Mouse (Mus musculus) ovary, postnatal 36 days (tissue): Measurements from ENCODE around the gene Inpp4b.

ENCODE experiments used
- DNase-seq: peaks from one replicate; pipeline ENCODE4 v3.0.0; 2022; ENCODE audit warnings: low spot score, mixed read lengths

Gene Inpp4b

DNA sequence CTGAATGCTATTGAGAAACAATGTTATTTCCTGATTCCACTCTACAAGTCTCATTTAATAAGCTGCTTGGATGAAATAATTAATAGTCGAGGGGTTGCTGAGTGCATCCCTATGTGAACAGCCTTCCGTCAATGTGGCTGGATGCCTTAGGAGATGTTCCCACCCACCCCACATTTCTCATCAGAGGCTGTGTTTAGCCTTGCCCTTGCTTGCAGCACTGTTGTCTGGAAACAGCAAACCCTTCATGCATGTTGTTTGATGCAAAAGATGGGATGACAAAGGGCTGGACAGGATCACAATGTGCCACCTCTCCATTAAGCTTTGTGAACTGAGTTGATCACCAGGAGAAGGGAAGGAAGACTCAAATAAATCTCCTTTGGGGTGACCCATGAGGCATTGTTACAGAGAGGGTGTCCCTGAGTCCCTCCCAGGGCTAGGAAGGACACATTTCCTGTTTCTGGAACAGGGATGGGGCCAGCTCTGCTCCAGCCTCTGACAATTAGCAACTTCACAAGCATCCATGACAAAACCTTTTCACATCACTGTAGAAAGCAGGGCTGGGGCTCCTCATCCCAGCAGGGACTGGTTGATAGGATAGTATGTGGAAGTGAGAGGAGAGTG, 239.6 kb downstream of the Inpp4b start:
- DNase-seq: no peak

DNA sequence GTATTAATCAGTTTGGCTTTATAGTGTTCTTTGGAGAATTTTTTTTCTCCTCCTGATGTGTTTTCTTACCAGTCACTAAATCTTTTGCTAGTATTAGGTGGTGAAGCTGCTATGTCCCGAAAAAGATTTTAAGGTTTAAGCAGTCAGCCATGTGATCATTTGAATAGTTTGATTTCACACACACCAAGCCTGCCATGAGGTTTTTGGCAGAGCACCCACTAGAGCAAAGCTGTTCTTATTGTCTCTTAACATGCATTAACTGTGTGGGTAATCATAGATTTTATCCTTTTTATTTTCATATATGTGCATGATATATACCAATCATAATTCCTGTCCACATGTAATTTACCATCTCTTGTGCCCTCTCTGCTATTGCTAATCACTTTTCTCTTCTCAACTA, 240.6 kb downstream of the Inpp4b start:
- no peak for DNase-seq

DNA sequence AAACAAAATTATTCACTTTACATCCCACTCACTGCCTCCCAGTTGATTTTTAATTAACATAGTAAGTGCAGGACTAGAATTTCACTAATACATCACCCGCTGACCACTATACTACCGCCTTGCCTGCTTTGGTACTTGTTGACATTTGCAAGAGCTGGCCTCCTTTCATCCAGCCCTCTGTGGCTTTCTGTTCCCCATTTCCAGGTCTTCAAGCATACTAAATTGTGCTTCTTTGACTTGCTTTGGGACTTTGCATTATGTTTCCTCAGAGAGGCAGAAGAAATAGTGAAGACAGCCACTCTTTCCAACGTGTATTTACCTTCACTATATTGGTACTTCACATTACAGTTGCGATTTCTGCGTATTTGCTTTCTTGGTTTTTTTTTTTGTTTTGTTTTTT, 244.4 kb downstream of the Inpp4b start:
- DNase-seq: no peak

DNA sequence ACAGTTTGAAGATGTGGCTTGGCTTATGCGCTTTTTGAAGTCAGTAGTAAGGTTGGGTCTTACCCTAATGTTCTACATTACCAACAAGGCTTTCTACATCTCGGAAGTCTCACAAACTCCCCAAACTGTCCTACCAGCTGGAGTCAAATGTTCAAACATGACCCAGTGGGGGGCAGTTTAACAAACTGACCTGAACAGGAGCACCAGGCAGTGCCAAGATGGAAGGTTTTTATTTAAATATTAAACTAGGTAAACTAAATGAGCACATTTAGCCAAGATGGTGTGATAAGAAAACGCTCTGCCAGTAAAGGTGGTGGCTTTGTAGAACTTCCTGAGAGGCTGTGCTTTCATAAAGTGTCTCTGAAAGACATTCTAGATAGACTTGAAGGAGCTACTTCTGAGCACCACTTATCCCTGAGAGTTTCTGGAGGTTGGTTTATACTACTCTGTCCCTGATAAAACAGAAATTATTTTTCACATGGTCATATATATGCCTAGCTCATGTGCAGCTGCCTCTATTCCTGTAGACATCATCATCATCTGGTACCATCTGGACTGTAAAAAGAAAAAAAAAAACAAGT, 251.9 kb downstream of the Inpp4b start:
- DNase-seq: no peak

DNA sequence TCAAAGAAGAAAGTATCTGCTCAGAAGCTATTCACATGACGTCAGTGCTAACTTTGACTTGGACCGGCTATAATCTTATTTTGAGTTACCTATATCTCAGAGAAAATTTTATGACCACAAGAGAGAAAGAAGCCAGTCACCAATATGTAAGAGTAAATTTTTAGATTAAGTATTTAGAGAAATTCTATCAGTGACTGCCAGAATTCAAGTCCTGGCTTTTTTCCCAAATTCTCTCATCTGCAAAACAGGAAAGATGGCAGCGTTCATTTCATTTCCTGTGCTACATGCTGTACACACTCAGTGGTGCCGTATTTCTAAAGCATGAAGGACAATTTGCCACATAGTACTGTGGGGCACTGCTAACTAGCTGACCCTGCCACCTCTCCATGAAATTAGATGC, 256.9 kb downstream of the Inpp4b start:
- no peak for DNase-seq

DNA sequence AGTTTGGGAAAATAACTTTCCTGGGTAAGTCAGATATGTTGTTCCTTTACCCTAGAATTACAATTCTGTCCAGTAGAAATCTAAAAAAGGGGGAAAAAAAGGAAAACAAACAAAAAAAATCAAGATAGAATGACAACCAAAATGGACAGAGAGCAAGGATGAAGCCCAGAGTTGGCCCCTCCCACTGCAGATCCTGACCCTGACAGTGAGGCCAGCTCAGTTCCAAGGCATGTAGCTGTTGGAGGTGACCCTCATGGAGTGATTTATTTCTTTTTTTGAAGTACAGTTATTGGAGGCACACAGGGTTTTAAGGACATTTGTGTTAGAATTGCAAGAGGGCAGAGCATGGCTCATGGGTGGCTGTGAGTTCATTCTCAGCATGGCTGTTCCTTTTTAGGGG, 258.8 kb downstream of the Inpp4b start:
- DNase-seq: no peak

DNA sequence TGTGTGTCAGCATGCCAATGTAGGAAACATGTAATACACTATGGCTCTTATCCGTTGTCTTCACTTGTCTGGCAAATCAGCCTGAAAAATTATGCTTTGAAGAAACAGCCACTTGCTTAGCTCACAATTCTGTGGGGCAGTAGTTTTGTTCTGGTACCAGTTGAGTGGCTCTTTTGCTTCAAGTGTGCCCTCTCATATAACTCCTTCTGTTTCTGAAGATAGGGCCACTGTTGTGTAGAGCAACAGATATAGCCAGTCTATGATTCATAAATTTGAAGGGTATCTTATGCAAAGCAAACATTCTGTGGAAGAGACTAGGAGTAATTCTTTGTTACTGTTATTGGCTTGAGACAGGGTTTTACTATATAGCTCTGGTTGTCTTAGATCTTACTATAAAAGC, 265.7 kb downstream of the Inpp4b start:
- no peak for DNase-seq

DNA sequence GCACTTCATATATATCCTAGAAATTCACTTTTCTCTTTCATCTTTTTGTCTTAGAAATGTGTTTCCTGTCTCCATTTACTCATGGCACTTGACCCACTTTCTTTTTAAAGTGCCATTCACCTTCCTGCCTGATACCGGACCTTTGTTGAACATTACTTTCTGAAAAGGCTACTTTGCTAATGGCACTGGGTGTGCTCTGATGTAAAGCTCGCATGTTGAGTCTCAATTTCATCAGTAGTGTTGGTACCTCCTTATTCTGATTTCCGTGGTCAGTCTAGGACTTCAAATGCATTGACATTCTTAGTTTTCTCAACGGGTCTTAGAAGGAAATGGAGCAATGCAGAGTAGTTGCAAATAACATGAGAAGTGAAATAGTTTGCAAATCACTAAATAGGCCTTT, 266.7 kb downstream of the Inpp4b start:
- DNase-seq: no peak

DNA sequence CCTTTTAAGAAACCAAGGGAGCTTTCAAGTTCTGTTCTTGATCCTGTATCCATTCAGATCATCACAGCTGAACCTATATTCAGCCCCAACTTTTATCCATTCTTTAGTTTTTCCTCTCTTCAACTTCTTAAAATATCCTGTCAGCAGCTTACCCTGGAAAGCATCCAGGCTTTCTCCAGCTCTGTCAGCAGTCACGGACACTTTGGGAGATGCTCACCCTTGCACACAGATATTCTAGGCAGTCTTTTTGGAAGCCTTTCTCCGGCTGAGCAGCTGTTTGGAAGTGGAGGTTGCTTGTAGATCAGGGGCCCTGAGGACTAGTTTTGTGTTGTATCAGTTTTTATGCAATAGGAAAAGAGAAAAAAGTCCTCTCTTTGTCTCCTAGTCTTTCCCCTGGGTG, 270.3 kb downstream of the Inpp4b start:
- no peak for DNase-seq

DNA sequence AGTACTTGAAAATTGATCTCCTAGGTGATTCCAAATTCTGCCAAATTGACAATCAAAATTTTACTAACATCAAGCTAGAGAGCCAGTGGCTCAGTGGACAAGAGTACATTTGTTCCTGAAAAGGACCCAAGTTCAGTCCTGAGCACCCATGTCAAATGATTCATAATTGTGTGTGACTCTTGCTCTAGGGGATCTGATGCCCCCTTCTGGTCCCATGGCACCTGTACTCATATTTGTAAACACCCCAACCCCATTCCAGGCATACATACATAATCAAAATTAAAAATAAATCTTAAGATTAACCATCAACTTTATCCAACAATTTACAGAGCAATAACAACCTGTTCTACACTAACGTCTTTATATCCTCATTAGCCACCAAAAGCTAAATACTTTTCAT, 271.8 kb downstream of the Inpp4b start:
- DNase-seq: no peak

DNA sequence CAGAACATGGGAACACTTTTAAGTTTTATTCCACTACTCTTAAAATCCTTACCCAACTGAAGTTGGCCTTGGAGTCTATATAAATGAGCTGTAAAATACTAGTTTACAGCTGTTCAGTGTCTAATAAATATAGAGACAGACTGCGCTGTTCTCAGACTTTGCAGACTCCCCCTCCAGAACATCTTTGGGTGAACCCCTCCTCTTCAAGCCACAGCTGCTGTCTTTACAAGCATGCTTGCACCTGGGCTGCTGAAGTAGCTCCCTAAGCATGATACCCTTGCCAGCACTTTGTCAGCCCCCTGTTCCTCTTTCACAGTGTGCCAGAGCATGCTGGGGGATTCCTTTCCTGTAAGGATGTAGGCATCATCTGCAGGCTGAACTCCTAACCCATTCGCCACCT, 272.2 kb downstream of the Inpp4b start:
- no peak for DNase-seq

DNA sequence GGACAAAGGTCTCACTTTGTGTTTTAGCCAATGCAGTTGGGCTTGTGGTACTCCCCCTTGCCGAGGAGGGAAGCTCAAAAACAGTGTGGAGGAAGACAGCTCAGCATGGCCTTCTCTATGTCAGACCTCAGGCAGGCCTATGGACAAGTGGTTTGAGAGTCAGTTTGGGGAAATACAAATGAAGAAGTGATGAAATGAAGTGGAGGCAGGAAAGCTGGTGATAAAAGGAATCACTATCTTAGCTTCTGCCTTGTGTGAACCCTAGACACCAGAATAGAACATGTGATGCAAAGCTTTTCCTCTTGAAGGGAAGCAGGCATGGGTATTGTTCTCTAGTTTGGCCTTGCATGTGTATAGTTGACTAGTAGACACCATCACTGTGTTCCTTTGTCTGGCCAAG, 273.2 kb downstream of the Inpp4b start:
- DNase-seq: no peak

DNA sequence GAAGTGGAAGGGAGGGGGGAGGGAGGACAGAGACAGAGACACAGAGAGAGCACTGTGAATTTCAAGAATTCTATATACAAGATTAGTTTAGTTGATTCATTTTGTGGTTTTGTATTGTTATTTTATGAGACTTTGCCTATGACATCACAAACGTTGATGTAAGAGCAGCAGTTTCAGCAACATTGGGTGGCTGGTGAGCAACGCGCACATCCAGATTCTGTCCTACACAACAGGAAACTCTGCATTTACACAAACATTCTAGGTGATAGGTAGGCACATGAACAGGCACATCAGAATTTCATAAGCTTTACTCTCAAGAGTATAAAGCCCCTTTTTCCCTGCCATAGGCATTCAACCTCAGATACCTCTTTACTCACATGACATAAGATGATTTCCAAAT, 276.6 kb downstream of the Inpp4b start:
- DNase-seq: no peak

DNA sequence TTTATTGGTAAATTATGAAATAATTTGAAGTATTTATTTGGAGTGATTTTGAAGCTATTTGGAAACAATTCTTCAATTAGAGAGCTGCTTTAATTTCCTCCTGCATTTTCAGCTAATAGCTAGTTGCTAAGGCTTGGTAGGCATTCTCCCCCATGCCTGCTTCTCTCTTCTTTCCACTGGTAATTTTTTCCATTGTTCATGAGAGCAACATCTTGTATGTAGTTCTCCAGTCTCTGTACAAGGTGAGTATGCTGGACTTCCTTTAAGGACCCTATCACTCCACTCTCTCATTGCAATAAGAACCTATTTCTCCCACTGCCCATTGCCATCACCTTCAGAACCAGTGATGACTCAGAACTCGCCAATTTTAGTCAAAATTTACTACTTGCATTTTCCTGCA, 292.7 kb downstream of the Inpp4b start:
- DNase-seq: no peak

DNA sequence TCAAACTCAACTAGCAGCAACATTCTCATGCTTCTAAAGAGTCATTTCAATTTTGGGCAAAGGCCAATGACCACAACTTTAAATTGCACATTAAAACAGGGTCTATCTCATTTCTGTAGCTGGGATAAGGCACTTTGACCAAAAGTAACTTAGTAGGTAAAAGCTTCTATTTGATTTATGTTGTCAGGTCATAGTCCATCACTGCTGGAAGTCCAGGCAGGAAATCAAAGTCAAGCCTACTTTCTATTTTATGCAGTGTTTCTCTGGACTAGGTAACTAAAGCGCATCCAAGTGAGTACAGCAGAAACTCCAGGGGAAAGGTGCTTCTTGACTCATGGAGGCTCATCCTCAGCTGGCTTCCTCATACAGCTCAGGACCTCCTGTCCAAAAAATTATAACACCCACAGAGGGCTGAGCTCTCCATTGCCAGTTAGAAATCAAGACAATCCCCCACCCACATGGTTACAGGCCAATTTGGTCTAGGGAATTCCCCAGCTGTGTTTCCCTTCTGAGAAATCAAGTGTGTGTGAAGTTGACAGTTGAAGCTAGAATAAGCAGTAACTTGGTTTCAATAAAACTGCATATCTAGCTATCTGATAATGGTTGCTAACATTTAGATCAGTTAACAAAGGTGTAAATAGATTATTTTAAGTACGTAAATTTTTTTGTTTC, 293.7 kb downstream of the Inpp4b start:
- DNase-seq: no peak

DNA sequence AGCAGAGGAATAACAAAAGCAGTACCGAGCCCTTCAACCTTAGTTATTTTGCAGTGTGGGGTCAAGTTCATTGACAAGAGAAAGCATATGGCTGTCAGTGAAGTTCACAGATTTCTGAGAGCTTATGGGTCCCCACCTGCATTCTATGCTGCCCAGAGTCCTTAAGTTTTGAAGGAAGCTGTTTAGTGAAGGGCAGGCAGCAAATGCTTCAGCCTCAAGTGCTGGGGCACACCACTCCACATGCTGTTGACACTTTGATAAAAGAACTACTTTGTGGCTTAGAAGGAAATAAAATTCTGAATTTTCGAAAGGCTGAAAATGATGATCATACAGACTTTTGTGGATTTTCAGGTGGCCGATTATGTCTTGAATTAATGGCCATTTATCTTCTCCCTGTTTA, 296.1 kb downstream of the Inpp4b start:
- no peak for DNase-seq

DNA sequence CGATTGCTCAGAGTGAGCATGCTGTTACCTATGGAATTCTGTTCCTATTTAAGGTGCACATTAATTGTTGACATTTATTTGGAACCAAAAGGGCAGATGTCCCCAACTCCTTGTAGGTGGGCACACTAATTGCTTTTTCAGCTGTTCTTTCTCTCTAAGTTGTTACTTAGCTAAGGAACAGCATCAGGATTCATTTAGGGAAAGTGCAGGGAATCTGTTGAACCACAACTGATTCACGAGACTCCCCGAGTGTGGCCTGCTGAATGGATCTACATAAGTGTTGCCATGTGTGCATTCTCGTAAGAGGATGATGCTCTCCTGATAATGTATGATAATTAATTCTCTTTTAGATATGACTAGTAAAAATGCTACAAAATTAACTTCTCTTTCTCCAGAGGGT, 297.5 kb downstream of the Inpp4b start:
- DNase-seq: no peak

DNA sequence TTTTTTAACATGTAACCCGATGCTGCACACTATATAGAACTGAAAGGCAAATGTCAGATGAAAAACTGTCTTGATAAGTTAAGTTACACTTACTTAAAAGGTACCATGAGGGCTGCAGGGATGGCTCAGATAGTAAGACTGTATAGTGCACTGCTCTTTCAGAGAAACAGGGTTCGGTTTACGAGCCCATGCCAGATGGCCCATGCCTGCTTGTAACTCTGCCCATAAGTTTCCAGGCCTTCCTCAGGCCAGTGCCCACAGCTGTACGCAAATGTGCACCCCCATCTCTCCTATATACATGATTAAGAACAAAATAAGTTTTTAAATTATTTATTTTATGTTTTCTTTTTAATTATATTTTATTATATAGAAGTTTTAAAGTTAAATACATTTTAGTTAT, 300.7 kb downstream of the Inpp4b start:
- DNase-seq: no peak

DNA sequence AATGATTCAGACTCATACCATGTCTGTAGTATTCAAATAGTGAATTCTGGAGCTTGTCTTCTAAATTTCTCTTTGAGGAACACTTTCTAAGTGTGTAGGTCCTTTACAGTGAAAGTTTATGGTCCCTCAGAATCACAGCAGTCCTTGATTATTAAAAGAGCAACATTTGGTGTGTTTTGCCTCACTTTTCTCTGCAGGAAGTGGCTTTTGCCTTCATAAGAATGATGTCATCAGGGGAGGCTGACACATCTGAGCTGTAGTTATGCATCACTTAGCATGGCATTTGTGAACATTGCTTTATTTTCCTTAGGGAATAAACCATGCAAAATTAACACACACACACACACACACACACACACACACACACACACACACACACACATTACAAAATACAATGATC, 349.8 kb downstream of the Inpp4b start:
- DNase-seq: no peak

DNA sequence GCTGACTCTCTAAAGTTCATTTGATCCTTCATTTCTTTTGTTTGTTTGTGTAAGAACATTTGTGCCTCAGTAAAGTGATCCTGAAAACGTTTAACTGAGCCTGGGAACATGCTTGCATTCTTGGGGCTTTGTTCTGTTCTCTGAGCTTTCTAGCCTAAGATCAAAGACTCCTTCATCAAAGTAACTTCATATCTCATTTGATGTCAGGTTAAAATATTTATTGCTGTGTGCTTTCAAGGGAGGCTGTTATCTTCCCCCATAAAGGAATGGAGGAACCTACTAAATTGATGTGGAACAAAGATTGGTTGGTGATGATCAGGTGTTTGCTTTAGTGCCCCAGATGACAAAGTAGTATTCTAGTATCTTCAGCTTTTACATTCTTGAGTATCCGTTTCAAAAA, 352.5 kb downstream of the Inpp4b start:
- DNase-seq: no peak

DNA sequence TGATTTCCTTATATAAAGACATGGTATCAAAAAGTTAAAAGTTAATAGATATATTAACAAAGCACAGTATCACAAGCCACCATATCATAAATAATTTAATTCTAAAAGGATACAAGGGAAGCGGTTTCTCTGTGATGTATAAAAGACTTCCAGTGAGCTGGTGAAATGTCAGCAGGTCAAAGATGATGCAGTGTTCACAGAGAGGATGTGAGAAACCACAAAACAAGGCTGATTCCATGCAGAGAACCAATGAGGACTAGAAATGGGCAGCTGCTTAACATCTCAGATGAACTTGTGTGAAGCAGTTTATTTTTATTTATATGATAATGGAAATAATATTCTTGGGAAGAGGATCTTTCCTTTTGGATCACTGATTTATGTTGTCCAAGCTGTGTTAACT, 359.7 kb downstream of the Inpp4b start:
- no peak for DNase-seq

DNA sequence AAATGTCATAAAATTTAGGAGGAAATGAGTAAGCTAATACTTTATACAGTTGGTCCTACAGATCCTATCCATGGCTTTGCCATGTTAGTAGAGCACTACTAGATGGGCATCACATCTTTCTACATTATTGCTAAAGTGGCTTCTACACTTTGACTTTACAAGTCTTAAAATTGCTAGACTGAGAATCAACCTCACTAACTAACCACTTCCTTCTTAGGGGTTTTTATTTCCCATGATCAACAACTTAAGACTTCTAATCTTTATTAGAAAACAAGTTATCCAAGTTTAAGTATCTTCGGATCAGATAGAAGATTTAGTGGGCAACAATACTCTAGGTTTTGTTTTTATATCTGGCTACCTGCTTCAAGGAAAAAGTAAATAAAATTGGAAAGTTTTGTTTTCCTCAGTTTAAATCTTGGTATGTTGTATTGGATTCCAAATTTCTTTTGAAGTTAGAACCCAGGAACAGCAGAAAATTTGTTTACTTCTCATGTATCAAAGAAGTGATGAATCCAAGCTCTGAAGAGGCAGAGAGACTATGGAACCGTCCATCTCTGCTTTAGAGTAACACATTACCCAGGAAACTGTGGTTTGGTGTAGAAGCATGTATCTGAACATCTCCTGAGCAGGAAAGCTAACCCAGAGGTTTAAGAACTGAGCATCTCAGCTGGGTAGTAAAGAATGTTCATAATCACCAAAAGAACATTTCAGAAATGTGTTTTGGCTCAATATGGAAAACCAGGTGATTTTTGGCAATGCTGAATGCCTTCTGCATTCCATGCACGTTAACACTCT, 361.4 kb downstream of the Inpp4b start:
- no peak for DNase-seq

DNA sequence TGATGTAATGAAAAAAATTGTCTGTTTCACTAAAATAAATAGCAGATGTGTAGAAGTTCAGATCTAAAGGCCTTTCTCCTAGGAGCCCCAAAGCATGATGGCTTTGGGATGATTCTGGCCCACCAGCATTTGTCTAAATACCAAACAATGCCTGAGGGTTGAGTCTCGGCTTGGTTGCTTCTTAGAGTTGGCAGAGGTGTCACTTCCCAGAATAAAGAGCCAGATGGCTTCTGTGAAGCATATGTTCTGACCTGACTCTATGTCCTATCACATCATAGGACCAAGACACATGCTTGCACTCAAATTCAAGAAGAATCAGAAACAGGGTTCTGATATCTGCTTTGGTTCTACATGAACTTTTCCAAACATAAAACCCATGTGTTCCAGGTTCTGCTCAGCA, 365.1 kb downstream of the Inpp4b start:
- no peak for DNase-seq
